Mouse (Mus musculus) ES-E14 (cell line): Measurements from ENCODE around the gene Cdkn2aipnl.

Experiments used
- CHD2 ChIP-seq: IDR thresholded peaks from 2 replicates; pipeline ENCODE4 v1.6.1; 2014; ENCODE audit warnings: mild to moderate bottlenecking, low read depth, low read length, inconsistent platforms
- MAFK ChIP-seq: IDR thresholded peaks from 2 replicates; pipeline ENCODE4 v1.6.1; 2014; ENCODE audit warnings: mild to moderate bottlenecking, low read depth, low read length, inconsistent platforms; ENCODE audit not compliant: insufficient read depth
- ZNF384 ChIP-seq: IDR thresholded peaks from 2 replicates; pipeline ENCODE4 v1.6.1; 2012; ENCODE audit warnings: low read depth, low read length, inconsistent platforms

DNA sequence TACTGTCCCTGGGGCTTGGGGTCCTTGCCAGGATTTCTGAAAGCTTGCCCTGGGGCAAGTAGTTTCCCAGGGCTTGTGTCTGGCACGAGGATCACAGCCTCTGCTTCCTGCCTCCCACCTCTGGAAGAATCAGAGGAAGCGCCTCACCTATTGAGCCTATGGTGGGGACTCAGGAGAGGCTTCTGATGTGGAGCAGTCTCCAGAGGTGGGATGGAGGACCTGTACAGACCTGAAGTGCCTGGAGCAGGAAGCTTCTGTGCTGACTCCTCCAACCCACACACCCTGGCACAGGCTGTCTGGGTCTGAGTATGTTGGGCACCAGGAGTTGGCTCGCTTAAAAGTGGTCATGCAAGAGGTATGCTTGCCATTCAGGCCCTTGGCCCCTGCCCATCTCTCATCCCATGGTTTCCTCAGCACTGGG, 45.0 kb upstream of the Cdkn2aipnl start:
- TF ChIP-seq ZNF384, result no peak
- TF ChIP-seq CHD2, result no peak
- no peak for TF ChIP-seq MAFK
